Mouse (Mus musculus) liver, postnatal 0 days (tissue): ENCODE results near the gene Smyd3.

Experiments used
- CTCF ChIP-seq: sonication (generic); IDR thresholded peaks from 2 replicates; pipeline ENCODE4 v1.5.1; 2016; ENCODE audit warnings: antibody characterized with exemption, low read depth
- EP300 ChIP-seq: IDR thresholded peaks from 2 replicates; pipeline ENCODE4 v1.6.1; 2016; ENCODE audit warnings: antibody characterized with exemption, low read depth, mild to moderate bottlenecking

GRCm38 (mm10) chr1:179378102-179378501 lies 139.7 kb downstream of the Smyd3 start:
- TF ChIP-seq EP300 (no peak), CTCF (no peak)
